Mouse (Mus musculus): ENCODE data around the gene Atp6v1a.
A peak's percentile ranks its signal among the peaks of the same experiment; 100 is the strongest.

Gene Atp6v1a

GRCm38 (mm10) chr16:44139536-44140185 is at the start of gene Atp6v1a, which contains the start of gene Naa50:
Gene Atp6v1a (minus strand): TSS chr16:44139705.
Gene Naa50 (plus strand): TSS chr16:44139830.
- peak; percentile 92 to 94 for DNase-seq

GRCm38 (mm10) chr16:44188766-44189165 is 49.3 kb upstream of the Atp6v1a start:
- DNase-seq: no peak

- no peak for DNase-seq
Observed at GRCm38 (mm10) chr16:44187172-44187571, 47.7 kb upstream of the Atp6v1a start.

DNA sequence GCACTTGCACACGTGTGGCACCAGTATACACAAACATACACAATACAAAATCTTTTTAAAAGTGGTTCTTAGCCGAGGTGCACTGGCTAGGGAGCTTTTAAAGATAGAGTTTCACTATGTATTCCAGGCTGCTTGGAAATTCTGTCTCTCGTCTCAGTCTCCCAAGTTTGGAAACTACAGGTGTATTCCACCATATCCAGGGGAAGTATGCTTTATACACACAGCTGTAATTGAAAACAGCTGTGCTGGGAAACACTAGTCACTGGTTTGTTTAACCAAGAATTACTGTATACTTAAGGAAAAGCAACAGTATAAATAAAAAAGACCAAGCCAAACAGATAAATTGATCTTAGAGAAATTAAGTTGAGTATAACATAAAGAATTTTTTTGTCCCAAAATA is 45.3 kb upstream of the Atp6v1a start:
- DNase-seq: no peak

- DNase-seq: no peak
Observed at GRCm38 (mm10) chr16:44182597-44182996, 43.1 kb upstream of the Atp6v1a start.

GRCm38 (mm10) chr16:44178555-44178954 is 39.0 kb upstream of the Atp6v1a start:
- DNase-seq: no peak

DNA sequence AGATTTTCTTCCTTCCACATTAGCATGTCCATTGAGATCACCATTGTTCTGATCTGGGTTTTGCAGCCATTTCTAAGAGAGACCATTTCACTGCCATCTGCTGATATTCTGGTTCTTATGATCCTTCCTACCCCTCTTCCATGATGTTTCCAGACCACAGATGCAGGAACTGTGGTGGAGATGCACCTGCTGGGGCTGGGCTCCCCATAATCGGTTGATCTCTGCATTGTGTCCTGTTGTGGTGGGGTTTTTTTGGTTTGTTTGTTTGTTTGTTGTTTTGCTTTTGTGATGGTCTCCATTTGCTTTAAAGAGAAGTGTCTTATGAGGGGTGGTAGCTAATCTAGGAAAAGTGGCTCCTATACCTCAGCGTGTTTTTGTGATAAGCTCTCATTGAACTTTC is 37.0 kb upstream of the Atp6v1a start:
- DNase-seq: no peak

- DNase-seq: no peak
Observed at GRCm38 (mm10) chr16:44175001-44175400, 35.5 kb upstream of the Atp6v1a start.

DNA sequence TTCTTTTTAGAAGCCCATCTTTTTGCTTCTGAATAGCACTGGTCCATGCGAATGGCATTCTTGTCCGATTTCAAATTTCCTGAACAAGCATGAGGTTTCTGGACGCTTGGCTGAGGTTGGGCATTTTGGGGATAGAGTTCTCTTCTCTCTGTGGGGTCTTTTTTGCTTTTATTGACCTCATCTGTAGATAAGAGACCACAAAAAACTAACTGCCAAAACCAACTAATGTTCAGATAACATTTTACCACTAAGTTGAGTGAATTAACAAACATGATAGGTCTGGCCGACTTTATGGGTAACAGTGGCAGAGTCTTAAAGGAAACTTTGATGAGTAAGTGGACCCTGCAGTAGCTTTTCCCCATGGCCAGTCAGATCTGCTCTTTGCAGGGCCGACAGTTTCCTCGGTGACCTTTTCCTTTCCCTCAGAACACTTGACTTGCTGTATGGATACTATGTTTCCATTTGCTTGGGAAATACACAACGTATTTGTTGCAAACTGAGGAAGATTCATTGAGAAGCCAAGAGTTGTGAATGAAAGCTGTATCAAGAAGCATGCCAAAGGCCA is 34.5 kb upstream of the Atp6v1a start:
- DNase-seq: no peak

GRCm38 (mm10) chr16:44173155-44173941 is 33.8 kb upstream of the Atp6v1a start, which contains the start of gene Usf3:
Gene Usf3 (plus strand): TSS chr16:44173246.
- DNase-seq: peak; percentile 70 to 81

DNA sequence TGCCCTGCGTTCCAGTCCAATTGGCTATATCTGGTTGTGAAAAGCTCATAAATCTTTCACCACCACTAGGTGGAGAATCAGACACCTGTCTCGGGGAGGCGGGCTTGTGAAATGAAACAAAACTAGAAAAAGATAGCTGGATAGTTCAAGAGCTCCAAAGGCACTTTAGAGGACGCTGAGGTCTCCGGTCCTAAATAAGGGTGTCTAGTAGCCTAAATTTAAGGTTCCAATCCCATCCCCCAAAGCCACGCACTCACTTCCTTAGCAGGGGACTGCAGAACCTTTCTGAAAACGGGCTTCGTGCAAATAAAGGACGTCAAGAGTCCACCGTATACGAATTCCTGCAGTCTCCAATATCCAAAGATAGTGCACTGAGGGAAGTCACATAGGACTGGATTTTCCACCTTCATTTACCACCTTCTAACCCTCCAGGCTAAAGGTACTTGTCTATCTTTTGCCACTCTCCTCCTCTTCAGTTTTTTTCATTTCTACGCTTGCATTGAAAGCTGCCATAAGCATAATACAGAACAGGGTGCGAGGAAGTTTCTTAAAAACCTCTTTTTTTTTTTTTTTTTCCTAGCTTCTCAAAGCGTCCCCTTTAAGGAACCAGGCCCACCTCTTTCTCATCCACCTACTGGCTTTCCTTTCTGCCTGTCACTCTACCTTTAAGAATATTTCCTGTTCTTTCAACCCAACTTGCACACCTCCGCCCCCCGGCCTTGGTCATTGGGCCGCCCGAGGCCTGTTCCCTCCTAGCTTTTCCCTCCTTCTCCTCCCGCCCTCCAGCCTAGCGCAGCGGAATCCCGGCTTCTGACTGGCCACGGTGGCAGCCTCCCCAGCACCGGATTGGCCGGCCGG is 33.0 kb upstream of the Atp6v1a start:
- DNase-seq: peak; percentile 97 to 99

DNA sequence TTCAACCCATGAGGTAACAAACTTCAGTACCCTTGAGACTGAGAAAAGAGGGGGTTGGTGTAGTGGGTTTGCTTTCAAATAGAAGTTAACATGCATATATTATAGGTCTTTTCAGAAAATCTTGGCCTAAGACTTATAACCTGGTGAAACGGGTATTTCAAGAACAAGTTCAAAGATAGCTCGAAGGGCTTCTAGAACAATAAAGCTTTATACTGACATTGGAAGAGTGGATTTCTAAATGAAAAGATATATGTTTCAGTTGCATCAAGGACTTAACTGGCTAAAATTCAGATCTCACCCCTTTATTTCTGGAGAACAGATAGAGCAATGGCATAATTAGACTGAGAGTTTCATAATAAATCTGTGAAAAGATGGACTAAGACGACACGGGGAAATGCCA is 29.5 kb upstream of the Atp6v1a start:
- no peak for DNase-seq

- DNase-seq: no peak
Observed at GRCm38 (mm10) chr16:44165182-44165581, 25.7 kb upstream of the Atp6v1a start.

GRCm38 (mm10) chr16:44163831-44164230 is 24.3 kb upstream of the Atp6v1a start:
- DNase-seq: no peak

GRCm38 (mm10) chr16:44159325-44159724 is 19.8 kb upstream of the Atp6v1a start:
- no peak for DNase-seq

GRCm38 (mm10) chr16:44154497-44155057 is 15.1 kb upstream of the Atp6v1a start:
- DNase-seq: no peak

- no peak for DNase-seq
Observed at GRCm38 (mm10) chr16:44149002-44149767, 9.7 kb upstream of the Atp6v1a start.

DNA sequence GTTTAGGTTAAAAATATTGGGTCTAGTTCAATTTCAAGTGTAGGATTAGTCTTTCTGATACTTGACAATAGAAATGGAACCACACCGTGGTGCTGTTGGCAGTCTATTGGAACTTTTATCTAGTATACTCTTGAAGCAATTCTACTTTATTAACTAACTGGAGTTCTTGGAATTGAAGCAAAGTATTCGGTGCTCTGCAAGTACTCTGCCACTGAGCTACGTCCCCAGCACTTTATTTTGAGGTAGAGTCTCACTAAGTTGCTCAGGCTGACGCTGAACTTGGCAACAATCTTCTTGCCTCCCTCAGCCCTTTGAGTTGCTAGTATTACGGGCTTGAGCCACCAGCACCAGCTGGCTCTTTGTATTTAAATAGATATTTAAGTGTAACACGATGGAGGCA is 2.0 kb upstream of the Atp6v1a start:
- no peak for DNase-seq

DNA sequence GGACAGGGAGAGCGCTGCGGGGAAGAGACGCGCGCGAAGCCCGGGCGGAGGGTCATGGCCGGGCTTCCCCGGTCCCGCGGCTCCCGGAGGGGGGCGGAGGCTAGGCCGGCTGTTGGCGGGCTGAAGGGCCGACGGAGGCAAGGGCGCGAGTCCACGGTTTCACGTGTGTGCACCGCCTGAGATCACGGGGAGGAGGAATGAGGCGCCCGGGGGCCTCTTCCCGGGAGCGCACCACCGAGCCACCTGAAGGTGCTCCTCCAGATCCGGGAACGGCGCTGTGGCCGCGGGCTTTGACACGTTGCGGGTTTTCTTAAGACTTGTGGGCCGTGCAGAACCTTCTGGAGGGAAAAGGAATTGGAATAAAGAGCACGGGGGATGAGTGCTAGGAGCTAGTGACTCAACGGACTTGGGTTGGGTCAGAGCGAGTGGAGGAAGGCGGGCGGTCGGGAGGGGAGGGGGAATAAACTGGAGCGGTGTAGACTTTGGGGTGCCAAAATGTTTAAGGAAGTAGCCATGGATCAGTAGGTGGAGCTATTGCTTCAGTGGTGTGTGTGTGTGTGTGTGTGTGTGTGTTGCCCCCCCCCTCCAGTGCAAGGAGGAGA is 782 bp upstream of the Atp6v1a start:
- DNase-seq: peak; percentile 69 to 72

DNA sequence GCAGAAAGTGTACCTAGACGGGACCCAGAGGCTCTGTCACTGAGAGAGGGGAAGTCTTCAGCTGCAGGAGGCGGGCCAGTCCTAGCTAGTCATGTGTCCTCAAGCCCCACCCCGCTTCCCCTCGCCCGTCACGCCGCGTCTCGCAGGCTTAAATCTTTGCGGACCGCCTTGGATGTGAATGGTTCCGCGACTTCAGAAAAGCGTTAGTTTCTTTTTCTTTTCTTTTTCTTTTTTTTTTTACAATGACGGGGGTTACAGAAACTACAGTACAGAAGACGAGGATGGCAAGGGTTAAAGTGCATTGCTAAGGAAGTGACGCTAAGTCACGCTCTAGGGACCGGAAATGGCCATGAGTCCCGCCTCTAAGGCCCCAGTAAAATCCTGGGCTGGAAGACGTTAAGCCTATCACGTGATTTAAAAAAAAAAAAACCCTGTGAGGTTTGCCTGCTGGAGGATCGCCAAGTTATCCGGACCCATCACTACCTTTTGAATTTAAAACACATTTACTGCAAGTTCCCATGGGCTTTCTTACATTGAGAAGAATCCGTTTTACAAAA is 448 bp downstream of the Atp6v1a start:
- DNase-seq: peak; percentile 81 to 85
